Mouse (Mus musculus) heart, adult 2 months (tissue): Measurements from ENCODE around the gene Cdh4.

Experiments
- CTCF ChIP-seq: fragments of 200-600 bp; IDR thresholded peaks from 2 replicates; pipeline ENCODE4 v1.8.1; 2022; ENCODE audit warnings: antibody characterized with exemption, mild to moderate bottlenecking, moderate library complexity
- POLR2A ChIP-seq: fragments of 200-500 bp; IDR thresholded peaks from 2 replicates; pipeline ENCODE4 v1.6.1; 2011; ENCODE audit warnings: mild to moderate bottlenecking, low read depth, low read length, control low read depth; ENCODE audit not compliant: insufficient read depth

GRCm38 (mm10) chr2:179705043-179705442 lies 262.8 kb downstream of the Cdh4 start:
- TF ChIP-seq CTCF (no peak), POLR2A (no peak)
